Mouse (Mus musculus): ENCODE data around the gene Galnt17.

DNA sequence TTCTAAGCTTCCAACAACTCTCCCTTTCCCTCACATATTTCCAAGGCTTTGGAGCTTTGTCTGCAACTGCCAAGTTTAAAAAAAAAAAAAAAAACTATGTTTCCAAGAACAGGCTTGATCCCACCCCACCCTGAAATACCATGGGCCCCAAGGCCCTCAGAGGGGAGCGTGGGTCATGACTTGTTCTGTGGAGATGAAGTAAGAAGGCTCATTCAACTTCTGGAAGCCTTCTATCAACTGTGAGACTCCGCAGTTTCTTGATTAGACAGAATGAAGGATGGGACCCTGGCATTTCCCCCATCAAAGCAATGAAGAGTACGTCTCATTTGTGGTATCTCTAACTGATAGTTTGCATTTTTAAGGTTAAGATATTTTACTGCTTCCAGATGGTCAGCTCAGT lies 13.0 kb upstream of the Galnt17 start:
- TF ChIP-seq CTCF (IDR thresholded peaks at IDR 0.05; ENCODE audit: extremely low read depth, insufficient read length, insufficient replicate concordance, low read depth, low read length) = no peak
- no peak for TF ChIP-seq POLR2A (IDR thresholded peaks at IDR 0.05; ENCODE audit: low read depth, low read length)
